Mouse (Mus musculus): Measurements from ENCODE around the gene Gm17349.
"Not testable (repeated sequence)": the region's sequence is repeated elsewhere in the genome, so short reads cannot be mapped to it uniquely, and the experiment has no call there.

The Gm17349 gene

DNA sequence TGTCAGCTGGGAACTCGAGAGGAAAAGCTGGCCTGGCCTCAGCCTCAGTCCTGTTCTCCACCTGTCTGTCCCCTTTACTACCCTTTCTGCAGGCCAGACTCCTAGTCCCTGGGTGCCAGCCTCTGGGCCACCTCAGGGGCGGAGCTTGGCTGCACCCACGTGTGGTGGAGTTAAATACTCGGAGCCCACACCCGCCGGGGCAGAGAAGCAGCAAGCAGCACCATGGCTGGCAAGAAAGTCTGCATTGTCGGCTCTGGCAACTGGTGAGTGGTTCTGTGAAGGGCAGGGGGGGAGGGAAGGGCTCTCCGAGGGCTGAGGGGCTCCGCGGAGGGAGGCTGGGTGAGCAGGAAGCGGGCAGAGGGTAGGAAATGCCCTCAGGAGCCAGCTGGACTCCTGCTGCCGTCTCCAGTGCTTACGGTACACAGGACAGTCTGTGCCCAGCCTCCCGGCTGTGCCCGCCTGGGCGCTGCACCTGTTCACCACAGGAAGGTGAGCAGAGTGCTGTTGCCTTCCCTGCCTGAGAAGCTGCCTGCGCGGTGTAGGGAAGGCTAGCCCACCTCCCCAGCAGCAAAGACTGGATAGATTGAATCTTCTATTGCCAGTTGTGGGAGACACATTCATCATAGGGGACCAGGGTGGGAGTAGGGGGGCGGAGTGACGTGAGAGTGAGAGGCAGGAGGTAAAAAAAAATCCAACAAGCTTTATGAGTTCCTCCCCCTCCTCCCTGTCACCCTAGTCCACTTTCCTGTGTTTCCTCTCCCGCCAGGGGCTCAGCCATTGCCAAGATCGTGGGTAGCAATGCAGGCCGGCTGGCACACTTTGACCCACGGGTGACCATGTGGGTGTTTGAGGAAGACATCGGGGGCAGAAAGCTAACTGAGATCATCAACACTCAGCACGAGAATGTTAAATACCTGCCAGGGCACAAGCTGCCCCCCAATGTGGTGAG lies 12.4 kb upstream of the Gm17349 start, which contains the start of gene Gpd1:
Gene Gpd1, plus strand, starts transcription at position 130 of the 949 bp plus-strand sequence.
- DNase-seq: peak; percentile 88

- no peak for DNase-seq
These were observed 11.5 kb upstream of the Gm17349 start for GRCm38 (mm10) chr15:99716814-99717213.

GRCm38 (mm10) chr15:99715982-99716746 lies 10.9 kb upstream of the Gm17349 start:
- peak; percentile 77 for DNase-seq

GRCm38 (mm10) chr15:99715361-99715865 lies 10.1 kb upstream of the Gm17349 start:
- DNase-seq: no peak

DNA sequence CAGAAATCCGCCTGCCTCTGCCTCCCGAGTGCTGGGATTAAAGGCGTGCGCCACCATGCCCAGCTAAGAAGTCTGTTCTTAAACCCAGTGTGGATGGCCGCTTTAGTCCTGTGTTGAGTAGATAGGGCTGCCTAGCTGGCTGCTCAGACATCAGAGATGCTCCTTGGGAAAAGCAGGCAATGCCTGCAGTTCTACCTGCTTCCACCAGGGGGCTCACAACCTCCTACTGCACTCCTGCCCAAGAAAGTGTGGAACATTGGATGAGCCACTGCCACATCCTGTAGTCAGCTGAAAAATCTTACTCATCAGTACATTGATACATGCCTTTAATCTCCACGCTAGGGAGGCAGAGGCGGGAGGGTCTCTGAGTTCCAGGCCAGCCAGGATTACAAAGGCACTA lies 9.6 kb upstream of the Gm17349 start:
- peak; percentile 88 for DNase-seq

DNA sequence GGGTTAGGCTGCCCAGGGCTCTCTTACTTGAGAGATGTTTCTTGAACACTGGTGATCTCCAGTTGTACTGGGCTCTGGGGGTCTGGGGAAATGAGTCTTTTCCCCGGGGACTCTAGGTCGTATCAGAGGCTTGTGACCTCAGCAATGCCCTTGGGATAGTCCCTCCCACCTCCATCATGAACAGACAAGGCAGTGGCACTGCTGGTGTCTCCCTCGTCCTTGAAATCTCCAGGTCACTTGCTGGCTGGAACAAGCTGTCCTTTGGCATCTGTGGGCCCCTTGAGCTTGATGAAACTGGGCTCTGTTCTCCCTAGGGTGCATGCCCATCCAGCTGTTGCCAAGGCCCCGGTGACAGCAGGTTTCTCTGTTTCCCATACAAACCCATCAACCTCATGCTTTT lies 8.9 kb upstream of the Gm17349 start:
- no peak for DNase-seq

DNA sequence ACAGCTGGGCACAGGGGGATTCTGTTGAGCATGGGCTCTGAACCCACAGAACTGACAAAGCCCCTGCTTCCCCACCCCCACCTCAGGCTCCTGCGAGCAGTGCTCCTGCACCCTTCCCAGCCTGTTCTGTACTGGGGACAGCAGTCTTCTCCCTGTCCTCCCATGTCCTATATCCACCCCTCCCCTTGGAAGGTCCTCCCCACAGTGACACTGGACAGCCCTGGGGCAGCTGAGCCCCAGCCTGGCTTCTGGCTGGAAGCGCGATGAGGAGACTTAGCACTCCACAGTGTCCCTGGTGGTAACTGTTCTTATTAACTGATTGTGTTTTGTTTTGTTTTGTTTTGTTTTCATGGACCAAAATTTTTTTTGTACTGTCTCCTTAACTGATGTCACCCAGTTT lies 8.3 kb upstream of the Gm17349 start:
- no peak for DNase-seq

DNA sequence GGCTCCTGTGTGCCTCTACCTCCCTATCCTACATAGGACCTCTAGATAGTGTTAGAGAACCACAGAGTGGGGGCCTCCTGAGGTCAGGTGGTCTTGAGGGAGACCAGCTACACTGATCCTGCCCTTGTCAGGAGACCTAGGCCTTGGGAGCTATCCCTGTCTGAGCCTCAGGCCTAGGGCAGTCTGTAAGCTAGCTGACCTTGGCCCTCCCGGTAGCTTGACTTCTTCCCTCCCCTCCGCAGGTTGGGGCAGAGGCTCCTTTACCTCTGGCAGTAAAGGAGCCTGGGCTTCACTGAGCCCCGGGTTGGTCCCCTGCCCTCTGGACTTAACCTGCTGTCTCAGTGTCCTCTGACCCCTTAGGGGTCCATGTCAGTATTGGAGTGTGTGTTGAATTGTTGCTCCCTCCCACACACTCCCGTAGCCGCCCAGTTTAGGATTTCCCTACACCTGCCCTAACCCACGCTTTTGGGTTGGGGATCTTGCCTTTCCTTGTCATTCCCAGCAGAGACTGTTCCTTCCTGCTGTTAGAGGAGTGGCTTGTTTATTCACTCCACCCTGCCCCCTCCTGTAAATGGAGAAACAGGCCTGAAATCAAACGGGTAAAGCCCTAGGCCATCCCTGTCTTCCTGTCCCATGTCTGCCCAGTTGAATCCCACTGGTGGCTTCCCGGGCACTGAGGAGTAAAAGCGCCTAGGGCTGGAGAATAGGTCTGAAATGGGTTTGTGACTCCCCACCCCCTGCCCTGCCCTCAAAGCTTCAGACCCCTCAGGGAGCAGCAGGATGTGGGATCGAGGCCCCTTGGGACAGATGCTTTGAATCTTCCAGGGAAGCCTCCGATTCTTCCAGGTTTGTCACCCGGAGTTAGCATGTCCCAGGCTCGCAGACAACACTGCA lies 7.6 kb upstream of the Gm17349 start:
- DNase-seq: no peak

- DNase-seq: no peak
These were observed 6.2 kb upstream of the Gm17349 start for GRCm38 (mm10) chr15:99711491-99711890.

DNA sequence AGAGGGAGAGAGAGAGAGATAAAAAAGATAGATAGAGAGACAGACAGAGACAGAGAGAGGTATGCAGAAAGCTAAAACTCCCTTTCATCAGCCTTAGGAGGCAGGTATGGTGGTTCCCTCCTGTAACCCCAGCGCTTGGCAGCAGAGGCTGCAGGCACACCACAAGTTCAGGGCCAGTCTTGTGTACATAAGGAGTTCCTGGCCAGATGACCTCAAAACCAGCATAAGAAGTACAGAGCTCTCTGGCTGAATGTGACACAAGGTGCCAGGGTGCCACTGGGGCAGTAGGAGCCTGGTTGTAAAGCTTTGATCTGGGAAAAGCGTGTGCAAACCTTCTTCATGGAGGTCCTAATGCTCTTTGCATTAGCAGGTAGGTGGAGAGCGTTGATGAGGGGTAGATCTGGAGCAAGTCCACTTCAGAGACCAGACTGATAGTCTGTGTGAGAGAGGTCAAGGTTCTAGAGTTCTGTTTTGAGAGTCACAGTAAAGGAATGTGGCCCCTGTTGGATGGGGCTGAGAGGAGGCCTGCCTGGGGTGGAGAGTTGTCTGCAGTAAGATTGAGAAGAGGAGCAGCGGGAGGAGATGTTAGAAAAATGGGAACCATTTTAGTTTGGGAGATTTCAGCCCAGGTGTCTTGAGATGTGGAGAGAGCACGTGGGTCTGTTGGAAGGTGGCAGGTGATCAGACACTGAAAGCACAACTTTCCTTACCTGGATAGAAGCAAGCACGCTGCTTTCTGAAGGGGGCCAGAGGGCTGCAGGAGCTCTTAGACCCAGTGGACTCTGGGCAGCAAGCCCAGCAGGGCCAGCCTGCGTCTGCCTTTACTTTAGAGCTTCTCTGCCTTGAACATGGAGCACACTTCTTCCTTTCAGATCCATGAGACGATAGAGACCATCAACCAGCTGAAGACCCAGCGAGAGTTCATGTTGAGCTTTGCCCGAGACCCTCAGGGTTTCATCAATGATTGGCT lies 5.2 kb upstream of the Gm17349 start:
- DNase-seq: no peak

DNA sequence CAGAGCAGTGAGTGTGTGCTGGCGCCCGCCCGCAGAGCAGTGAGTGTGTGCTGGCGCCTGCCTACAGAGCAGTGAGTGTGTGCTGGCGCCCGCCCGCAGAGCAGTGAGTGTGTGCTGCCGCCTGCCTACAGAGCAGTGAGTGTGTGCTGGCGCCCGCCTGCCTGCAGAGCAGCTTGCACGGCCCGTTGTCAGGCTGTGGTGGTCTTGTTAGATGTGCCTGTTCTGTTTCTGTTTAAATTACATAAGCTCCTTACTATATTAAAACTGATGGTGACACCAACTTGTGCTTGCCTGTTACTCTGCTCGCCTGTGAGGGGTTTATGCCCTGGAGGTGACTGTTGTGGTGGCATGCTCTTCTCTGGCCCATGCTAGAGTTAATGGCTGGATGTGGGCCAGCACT lies 2.9 kb upstream of the Gm17349 start:
- no peak for DNase-seq

- DNase-seq: no peak
These were observed 409 bp downstream of the Gm17349 start for GRCm38 (mm10) chr15:99704881-99705280.

DNA sequence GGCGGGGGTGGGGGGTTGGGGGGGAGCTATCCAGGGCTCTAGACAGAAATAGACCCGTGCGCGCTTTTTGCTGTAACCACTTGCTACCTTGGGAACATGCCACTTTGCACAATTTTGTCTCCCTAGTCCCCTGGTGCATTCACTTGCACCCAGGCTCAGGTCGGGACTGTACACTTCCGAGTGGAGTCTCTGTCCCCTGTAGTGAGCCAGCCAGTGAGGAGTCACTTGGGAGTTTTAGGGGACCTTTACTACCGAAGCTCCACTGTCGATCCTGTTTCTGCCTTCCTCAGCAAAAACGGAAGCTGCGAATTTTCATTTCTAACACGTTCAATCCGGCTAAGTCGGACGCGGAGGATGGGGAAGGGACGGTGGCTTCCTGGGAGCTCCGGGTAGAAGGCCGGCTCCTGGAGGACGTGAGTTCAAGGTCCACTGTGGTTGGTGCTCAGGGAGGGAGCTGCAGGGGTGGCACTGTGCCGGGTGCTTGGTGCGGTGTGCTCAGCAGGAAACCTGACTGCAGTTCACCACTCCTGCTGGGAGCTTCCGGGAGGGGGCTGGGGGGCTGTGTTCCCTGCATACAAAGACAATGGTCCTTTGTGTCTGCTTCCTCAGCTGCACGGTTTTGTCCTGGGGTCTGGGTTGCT lies 1.1 kb downstream of the Gm17349 start:
- peak; percentile 81 for DNase-seq

- no peak for DNase-seq
These were observed 1.6 kb downstream of the Gm17349 start for GRCm38 (mm10) chr15:99703676-99704040.

GRCm38 (mm10) chr15:99703104-99703503 lies 2.2 kb downstream of the Gm17349 start:
- no peak for DNase-seq

DNA sequence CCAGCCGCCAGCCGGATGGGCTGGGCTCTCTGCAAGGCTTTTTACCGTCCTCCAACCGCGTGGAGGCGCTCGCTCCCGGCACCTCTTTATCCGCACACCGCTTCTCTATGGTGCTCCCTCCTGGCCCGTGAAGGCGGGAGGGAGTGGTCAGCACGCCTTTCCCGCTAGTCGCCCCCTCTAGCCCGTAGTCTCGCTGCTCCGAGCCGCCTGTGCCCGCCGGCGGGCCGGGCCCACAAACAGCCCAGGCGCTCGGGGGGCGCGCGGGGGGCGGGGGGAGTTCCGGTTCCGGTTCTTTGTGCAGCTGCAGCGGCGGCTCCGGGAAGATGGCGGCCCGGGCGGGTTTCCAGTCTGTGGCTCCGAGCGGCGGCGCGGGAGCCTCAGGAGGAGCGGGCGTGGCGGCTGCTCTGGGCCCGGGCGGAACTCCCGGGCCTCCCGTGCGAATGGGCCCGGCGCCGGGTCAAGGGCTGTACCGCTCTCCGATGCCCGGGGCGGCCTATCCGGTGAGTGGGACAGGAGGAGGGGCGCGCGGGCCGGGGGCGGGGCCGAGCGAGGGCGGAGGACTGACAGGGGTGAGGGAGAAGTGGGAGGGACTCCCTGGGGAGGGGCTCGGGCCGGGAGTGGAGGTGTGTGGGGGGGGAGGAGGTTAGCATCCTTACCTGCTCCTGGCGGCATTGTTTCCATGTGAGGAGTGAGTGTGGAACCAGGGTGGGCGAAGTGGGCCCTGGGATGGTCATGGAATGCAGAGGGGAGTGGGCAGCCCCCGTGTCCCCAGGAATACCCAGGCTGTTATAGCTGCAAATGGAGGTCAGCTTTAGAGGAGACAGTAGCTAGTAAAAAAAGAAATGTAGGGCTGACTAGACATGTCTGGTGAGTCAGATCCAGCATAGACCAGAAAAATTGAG lies 3.0 kb downstream of the Gm17349 start, which contains the start of gene Smarcd1:
Gene Smarcd1, plus strand, starts transcription at position 131 of the 902 bp plus-strand sequence.
- peak; percentile 95 for DNase-seq

- DNase-seq: not testable (repeated sequence)
These were observed 3.7 kb downstream of the Gm17349 start for GRCm38 (mm10) chr15:99701640-99701998.

GRCm38 (mm10) chr15:99700219-99701106 lies 4.8 kb downstream of the Gm17349 start:
- DNase-seq: no peak

- DNase-seq: no peak
These were observed 5.6 kb downstream of the Gm17349 start for GRCm38 (mm10) chr15:99699715-99700114.

All from kidney, postnatal 14 days (tissue).